Mouse (Mus musculus): Measurements from ENCODE around the gene Mfsd2a.

- TF ChIP-seq CTCF (IDR thresholded peaks at IDR 0.05; ENCODE audit: low read depth) (no peak), EP300 (IDR thresholded peaks at IDR 0.05; ENCODE audit: low read depth) (no peak)
Observed at GRCm38 (mm10) chr4:122923392-122924344, 37.3 kb downstream of the Mfsd2a start.

All from heart, postnatal 0 days (tissue).